Mouse (Mus musculus) erythroid progenitor cell, adult 5-6 weeks (primary cell): ENCODE data around the gene Vmn1r142. TPM values are rescaled to one million over a fixed set of nuclear protein-coding genes. Genes with fewer than 3 reads are reported as not detected.
"Not testable (repeated sequence)": the region's sequence is repeated elsewhere in the genome, so short reads cannot be mapped to it uniquely, and the experiment has no call there.

Experiments
- ATAC-seq: replicated peaks from 2 replicates; pipeline ENCODE4 v1.8.0; 2016; ENCODE audit warnings: moderate number of reproducible peaks, mild to moderate bottlenecking, moderate TSS enrichment, inconsistent platforms; ENCODE audit not compliant: poor library complexity, low FRiP score, severe bottlenecking
- total RNA-seq, 2 experiments: library from RNA; stranded (forward) in 1 of 2; stranded (reverse) in 1 of 2; fragments of 150-400 nt in 1 of 2; fragments of 186-747, 209-891 nt in 1 of 2; gene quantifications; 2 replicates each; pipeline versions ENCODE4 v1.2.3 to v1.2.4; 2015 to 2017; ENCODE audit warnings: low replicate concordance in 2 of 2

The Vmn1r142 gene
- total RNA-seq (2015; ENCODE audit: low replicate concordance) (not detected in 2 replicates), total RNA-seq (2017; ENCODE audit: low replicate concordance) (not detected in 2 replicates)

DNA sequence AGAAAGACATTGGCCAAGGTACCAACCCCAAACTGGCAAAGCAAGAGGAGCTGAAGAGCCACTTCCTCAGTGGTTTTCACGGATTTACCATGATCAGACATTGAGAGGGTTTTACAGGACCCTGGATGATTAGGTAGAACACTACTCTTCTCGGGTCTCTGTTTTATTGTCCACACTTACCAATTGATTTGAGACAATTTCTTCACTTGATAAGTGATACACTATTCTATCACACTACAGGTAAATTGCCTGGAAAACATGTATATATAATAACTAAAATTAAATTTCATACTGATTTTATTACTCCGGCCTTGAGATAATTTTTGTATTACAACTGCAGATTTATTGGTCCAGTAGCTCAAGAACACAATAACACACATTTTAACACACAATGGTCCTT is at the start of gene Vmn1r142:
TSS of gene Vmn1r142 (minus strand) at position 101 of the 400 bp plus-strand sequence.
- ATAC-seq, result not testable (repeated sequence)

DNA sequence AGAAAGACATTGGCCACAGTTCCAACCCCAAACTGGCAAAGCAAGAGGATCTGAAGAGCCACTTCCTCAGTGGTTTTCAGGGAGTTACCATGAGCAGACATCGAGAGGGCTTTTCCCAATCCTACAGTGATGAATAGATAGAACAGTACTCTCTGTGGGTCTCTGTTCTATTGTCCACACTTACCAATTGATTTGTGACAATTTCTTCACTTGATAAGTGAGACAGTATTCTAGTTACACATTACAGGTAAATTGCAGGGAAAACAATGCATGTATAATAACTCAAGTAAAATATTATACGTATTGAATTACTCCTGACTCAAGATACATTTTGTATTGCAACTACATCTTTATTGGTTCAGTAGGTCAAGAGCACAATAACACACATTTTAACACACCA is 37.3 kb upstream of the Vmn1r142 start, which contains the start of gene Gm8653:
TSS of gene Gm8653 (minus strand) at position 101 of the 400 bp plus-strand sequence.
- ATAC-seq, result not testable (repeated sequence)

DNA sequence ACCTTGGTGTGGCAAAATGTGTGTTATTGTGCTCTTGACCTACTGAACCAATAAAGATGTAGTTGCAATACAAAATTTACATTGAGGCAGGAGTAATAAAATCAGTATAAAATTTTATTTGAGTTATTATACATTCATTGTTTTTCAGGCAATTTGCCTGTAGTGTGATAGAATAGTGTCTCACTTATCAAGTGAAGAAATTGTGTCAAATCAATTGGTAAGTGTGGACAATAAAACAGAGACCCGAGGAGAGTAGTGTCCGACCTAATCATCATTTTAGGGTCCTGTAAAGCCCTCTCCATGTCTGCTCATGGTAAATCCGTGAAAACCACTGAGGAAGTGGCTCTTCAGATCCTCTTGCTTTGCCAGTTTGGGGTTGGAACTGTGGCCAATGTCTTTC is 25.2 kb upstream of the Vmn1r142 start, which contains the start of gene Vmn1r143:
TSS of gene Vmn1r143 (plus strand) at position 301 of the 400 bp plus-strand sequence.
- not testable (repeated sequence) for ATAC-seq

DNA sequence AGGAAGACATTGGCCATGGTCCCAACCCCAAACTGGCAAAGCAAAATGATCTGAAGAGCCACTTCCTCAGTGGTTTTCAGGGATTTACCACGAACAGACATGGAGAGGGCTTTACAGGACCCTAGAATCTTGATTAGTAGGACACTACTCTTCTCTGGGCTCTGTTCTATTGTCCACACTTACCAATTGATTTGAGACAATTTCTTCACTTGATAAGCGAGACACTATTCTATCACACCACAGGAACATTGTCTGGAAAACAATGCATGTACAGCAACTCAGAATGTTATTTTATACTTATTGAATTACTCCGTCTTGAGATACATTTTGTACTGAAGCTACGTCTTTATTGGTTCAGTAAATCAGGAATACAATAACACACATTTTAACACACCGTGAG is 29.2 kb downstream of the Vmn1r142 start, which contains the start of gene Gm10666:
TSS of gene Gm10666 (minus strand) at position 101 of the 400 bp plus-strand sequence.
- ATAC-seq, result not testable (repeated sequence)

DNA sequence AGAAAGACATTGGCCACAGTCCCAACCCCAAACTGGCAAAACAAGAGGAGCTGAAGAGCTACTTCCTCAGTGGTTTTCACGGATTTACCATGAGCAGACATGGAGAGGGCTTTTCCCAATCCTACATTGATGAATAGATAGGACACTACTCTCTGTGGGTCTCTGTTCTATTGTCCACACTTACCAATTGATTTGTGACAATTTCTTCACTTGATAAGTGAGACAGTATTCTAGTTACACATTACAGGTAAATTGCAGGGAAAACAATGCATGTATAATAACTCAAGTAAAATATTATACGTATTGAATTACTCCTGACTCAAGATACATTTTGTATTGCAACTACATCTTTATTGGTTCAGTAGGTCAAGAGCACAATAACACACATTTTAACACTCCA is 45.7 kb downstream of the Vmn1r142 start, which contains the start of gene Gm16451:
TSS of gene Gm16451 (minus strand) at position 101 of the 400 bp plus-strand sequence.
- ATAC-seq, result not testable (repeated sequence)

Other genes starting within 250 kb of the Vmn1r142 start
- gene Gm5891, start 242.7 kb downstream of the Vmn1r142 start, total RNA-seq (2015; ENCODE audit: low replicate concordance), result not detected in 2 replicates
- not detected in 2 replicates for gene Gm5891, start 242.7 kb downstream of the Vmn1r142 start, total RNA-seq (2017; ENCODE audit: low replicate concordance)
- not detected in 2 replicates for gene Vmn1r137, start 169.4 kb downstream of the Vmn1r142 start, total RNA-seq (2015; ENCODE audit: low replicate concordance)
- not detected in 2 replicates for gene Vmn1r137, start 169.4 kb downstream of the Vmn1r142 start, total RNA-seq (2017; ENCODE audit: low replicate concordance)
- gene Vmn1r138, start 135.1 kb downstream of the Vmn1r142 start, total RNA-seq (2015; ENCODE audit: low replicate concordance), result not detected in 2 replicates
- gene Vmn1r138, start 135.1 kb downstream of the Vmn1r142 start, total RNA-seq (2017; ENCODE audit: low replicate concordance), result not detected in 2 replicates
- gene Gm6176, start 107.7 kb downstream of the Vmn1r142 start, total RNA-seq (2015; ENCODE audit: low replicate concordance), result not detected in 2 replicates
- gene Gm6176, start 107.7 kb downstream of the Vmn1r142 start, total RNA-seq (2017; ENCODE audit: low replicate concordance), result not detected in 2 replicates
- gene Vmn1r139, start 95.0 kb downstream of the Vmn1r142 start, total RNA-seq (2015; ENCODE audit: low replicate concordance), result not detected in 2 replicates
- gene Vmn1r139, start 95.0 kb downstream of the Vmn1r142 start, total RNA-seq (2017; ENCODE audit: low replicate concordance), result not detected in 2 replicates
- gene Gm16451, start 45.8 kb downstream of the Vmn1r142 start, total RNA-seq (2015; ENCODE audit: low replicate concordance), result not detected in 2 replicates
- not detected in 2 replicates for gene Gm16451, start 45.8 kb downstream of the Vmn1r142 start, total RNA-seq (2017; ENCODE audit: low replicate concordance)
- not detected in 2 replicates for gene Gm10666, start 29.3 kb downstream of the Vmn1r142 start, total RNA-seq (2015; ENCODE audit: low replicate concordance)
- gene Gm10666, start 29.3 kb downstream of the Vmn1r142 start, total RNA-seq (2017; ENCODE audit: low replicate concordance), result not detected in 2 replicates
- gene Vmn1r143, start 25.3 kb upstream of the Vmn1r142 start, total RNA-seq (2015; ENCODE audit: low replicate concordance), result not detected in 2 replicates
- gene Vmn1r143, start 25.3 kb upstream of the Vmn1r142 start, total RNA-seq (2017; ENCODE audit: low replicate concordance), result not detected in 2 replicates
- gene Gm8653, start 37.2 kb upstream of the Vmn1r142 start, total RNA-seq (2015; ENCODE audit: low replicate concordance), result not detected in 2 replicates
- not detected in 2 replicates for gene Gm8653, start 37.2 kb upstream of the Vmn1r142 start, total RNA-seq (2017; ENCODE audit: low replicate concordance)
- gene Gm8453, start 65.4 kb upstream of the Vmn1r142 start, total RNA-seq (2015; ENCODE audit: low replicate concordance), result not detected in 2 replicates
- gene Gm8453, start 65.4 kb upstream of the Vmn1r142 start, total RNA-seq (2017; ENCODE audit: low replicate concordance), result not detected in 2 replicates
- gene Gm4187, start 165.7 kb upstream of the Vmn1r142 start, total RNA-seq (2015; ENCODE audit: low replicate concordance), result not detected in 2 replicates
- not detected in 2 replicates for gene Gm4187, start 165.7 kb upstream of the Vmn1r142 start, total RNA-seq (2017; ENCODE audit: low replicate concordance)
- gene Gm8660, start 207.0 kb upstream of the Vmn1r142 start, total RNA-seq (2015; ENCODE audit: low replicate concordance), result not detected in 2 replicates
- not detected in 2 replicates for gene Gm8660, start 207.0 kb upstream of the Vmn1r142 start, total RNA-seq (2017; ENCODE audit: low replicate concordance)
- gene Vmn1r148, start 249.5 kb upstream of the Vmn1r142 start, total RNA-seq (2015; ENCODE audit: low replicate concordance), result not detected in 2 replicates
- gene Vmn1r148, start 249.5 kb upstream of the Vmn1r142 start, total RNA-seq (2017; ENCODE audit: low replicate concordance), result not detected in 2 replicates